Mouse (Mus musculus): ENCODE measurements around the gene Sgtb.

Sgtb gene

DNA sequence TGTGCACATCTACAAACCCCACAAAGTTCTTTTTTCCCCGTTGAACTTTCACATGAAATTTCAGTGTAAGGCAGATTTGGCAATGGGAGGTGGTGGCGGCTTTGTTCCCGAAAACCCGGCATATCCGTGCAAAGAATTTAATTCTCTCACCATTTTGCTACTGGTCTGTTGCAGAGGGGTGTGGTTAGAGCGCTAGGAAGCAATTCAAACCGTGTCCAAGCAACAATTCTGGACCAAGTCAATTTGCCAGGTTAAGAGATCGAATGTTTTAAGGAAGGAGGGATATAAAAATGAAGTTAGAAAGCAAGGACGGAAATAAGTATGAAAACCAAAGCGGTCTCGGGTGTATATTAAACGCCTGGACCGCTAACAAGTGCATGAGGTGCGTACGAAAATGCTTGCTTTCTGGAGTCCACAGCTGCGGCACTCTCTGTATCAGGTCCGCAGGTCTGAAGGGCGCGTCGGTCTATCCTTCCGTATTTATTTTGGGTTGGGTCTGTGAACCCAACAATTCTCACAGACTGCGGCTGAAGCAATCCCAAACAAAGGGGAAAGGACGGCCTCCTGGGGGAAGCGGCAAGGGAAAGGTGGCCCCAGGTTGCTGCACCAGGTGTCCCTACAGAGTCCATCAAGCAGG is 772 bp upstream of the Sgtb start:
- peak; percentile 30 for DNase-seq (ENCODE audit: extremely low read depth, insufficient read length, low spot score)

DNA sequence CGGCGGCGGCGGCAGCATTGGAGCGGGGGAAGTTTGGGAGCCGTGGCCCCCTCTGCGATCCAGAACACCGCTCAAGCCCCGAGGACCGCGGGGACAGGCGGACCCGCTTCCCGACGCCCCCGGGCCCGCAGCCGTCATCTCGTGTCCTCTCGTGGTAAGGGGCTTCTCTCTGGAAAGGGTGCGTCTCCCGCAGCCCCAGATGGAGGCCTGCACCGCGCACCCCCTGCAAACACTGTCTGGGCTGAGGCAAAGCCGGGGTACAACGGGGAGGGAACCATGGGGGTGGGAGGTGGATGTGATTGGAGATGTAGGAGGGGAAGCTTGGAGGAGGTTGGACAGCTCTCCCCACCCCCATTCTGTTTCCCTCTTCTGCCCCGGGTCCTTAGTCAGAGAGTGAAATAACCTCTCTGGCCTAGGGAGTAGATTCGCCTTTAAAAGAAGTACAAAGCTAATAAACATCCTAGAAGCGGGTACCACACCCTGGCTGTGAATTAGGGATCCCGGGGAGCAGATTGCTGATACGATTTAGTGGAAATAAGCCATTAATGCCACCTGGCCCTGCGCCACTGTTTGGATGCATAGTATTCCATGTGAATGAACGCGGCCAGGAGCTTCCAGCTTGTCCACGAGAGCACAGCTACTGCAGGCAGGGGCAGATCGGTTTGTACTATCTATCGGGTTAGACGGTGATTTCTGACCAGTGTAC is 428 bp downstream of the Sgtb start:
- peak; percentile 65 for DNase-seq (ENCODE audit: extremely low read depth, insufficient read length, low spot score)

DNA sequence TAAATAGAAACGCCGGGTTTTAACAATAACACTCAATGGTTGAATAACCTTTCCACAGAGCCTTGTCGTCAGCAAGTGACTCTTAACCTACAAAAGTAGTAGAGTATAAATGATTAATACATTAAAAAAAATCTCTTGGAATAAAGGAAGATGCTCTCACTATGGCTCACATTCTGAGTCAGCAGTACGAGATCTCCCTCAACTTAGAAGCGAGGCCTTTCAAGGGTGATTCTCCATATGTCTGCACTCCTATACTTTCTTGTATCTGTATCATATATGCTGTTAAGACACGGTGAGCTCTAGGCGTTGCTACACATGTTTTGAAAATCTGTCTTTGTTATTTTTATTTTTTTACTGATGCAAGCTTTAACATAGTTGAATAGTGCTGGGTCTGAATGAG is 985 bp downstream of the Sgtb start:
- DNase-seq (ENCODE audit: extremely low read depth, insufficient read length, low spot score) = no peak

DNA sequence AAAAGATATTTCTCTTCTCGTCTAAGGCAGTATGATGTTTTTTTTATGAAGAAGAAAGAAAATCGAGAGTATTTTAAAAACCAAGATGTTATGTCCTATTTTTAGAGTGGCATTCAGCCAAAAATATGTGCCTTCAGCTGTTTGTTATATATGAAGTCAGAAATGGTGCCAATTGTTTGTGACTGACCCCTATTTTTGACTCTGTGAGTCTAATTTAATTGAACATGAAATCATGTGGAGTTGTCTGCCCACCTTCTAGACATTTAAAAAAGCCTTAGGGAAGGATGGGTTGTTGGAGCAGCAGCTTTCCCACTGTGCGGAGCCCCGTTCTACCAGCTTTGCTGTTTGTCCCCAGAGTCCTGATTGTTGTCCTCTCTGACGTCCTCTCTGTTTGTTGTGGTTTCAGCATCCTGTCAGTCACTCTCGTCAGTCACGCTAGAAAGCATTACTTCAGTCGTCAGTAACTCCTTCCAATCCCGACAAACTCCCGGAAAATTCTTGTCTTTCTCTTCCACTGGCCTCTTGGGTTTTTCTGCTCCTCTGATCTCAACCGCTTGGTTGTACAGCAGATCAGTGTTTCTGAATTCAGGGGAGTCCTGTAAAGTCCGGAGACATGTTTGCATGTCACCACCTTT is 2.8 kb downstream of the Sgtb start:
- DNase-seq (ENCODE audit: extremely low read depth, insufficient read length, low spot score) = no peak

DNA sequence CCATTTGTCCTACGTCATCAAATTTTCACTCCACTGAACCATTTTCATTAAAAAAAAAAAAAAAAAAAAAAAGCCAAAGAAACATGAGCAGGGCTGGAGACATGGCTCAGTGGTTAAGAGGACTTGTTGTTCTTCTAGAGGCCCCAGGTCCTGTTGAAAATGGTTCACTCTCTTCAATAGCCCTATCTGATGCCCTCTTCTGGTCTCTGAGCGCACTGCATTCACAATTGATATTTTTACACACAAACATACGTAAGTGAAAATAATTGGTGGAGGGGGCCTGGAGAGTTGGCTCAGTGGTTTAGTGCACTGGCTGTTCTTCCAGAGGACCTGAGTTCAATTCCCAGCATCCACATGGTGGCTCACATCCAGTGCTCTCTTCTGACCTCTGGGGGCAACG is 4.2 kb downstream of the Sgtb start:
- DNase-seq (ENCODE audit: extremely low read depth, insufficient read length, low spot score) = peak; percentile 9

DNA sequence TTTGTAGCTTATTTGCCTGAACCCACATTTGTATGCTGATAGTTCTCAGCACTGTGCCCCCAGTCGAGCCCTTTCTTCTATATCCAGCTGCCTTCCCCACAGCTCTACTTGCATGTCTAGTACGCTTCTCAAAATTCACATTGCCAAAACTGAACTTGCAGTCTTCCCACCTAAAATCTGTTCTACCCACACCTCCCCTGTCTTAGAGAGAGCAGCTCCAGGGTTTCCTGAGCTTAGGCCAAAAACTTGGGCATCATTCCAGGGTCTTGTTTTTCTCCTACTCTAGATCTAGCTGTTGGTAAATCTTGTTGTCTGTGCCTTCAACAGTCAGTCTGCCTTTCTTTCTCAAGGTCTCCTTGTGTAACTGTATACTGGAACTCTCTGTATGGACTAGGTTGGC is 5.3 kb downstream of the Sgtb start:
- no peak for DNase-seq (ENCODE audit: extremely low read depth, insufficient read length, low spot score)

DNA sequence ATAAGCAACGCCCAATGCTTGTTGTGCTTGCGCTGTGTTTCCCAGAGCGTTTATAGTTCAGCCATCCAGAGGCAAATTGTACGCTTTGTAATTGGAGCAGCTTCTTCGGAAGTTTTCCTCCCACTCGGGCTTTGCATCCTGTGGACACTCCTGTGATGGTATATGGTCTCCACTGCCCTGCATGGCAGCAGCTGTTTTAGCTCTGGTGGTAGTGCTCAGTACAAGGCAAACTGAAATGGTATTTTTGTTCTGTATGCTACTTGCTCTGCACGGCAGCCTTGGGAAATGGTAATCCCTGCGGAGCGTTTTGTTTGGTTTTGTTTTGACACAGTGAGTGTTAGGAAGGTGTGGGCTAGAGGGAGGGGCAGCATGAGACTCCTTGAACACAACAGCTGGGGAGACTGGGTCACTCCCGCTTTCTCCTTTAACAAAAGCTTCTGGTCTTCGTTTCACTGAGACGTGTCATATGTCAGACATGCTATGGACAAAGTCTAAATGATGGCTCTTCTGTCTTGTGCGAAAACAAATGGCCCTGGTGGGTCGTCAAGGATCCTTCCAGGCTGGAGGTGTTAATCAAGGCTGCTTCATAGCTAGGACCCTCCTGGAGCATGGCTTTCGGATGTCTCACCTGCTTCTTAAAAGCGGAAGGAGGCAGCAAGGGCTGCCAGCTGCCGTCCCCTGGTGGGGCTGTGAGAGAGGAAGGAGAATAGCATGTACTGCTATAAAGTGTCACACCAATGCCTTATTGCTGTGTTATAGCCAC is 12.7 kb downstream of the Sgtb start:
- DNase-seq (ENCODE audit: extremely low read depth, insufficient read length, low spot score) = no peak

DNA sequence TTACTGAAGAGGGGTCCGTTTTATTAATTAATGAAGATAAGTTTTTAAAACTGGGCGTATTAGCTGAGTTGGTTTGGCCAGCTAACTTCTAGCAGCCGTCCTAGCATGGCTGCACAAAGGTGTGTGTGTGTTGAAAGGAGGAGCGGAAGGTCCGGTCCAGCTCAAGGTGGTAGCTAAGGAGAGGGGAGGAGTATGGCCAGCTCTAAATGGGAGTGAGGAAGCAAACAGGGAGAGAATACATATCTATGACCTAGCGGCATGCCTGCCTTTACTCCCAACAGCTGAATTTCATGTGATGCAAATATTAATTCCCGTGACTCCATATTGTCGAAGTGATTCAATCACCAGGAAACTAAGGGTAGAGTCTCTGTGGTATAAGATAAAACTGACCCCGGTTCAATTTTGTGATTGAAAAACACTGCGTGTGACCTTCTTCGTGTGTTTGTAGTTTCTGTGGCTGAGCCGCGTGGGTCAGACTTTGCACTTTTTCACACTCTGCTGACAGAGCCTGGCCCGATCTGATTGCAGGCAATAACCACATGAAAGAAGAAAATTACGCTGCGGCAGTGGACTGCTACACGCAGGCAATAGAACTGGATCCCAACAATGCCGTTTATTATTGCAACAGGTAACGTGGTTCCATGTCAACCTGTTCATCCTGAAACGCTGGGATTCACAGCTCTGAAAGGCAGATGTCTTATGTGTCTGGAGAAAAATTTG is 14.3 kb downstream of the Sgtb start:
- DNase-seq (ENCODE audit: extremely low read depth, insufficient read length, low spot score) = no peak

DNA sequence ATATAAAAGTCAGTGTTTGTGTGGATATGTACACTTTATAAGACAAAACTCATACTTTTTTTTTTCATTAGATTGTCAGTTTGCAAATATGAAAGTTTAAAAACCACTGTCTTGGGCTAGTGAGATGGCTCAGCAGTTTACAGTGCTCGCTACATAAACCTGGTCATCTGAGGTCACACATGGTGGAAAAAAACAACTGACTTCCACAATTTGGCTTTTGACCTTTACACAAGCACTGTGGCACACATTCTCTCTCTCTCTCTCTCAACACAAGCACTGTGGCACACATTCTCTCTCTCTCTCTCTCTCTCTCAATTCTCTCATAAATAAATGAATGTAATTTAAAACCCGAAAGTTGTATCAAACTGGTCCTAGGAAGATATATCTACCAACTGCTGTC is 23.0 kb downstream of the Sgtb start:
- no peak for DNase-seq (ENCODE audit: extremely low read depth, insufficient read length, low spot score)

DNA sequence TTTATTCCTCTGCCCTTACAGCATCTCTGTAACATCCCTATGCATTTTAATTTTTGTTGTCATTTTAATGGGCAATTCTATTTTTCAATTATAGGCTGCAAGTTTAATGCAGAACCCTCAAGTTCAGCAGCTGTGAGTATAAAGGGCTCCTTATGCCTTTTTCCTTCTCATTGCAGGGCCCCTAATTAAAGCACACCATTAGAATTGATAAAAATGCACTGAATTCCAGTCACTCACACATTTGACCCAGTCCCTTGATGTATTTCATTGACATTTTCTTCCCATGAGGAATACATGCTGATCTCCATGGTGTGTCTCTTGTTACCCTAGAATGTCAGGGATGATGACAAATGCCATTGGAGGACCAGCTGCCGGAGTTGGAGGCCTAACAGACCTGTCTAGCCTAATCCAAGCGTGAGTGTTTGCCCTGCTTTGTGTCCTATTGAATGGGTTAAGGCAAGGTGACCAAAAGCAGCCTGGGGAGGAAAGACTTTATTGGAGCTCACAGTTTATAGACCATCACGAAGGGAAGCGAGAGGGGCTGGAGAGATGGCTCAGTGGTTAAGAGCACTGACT is 25.1 kb downstream of the Sgtb start:
- DNase-seq (ENCODE audit: extremely low read depth, insufficient read length, low spot score) = no peak

DNA sequence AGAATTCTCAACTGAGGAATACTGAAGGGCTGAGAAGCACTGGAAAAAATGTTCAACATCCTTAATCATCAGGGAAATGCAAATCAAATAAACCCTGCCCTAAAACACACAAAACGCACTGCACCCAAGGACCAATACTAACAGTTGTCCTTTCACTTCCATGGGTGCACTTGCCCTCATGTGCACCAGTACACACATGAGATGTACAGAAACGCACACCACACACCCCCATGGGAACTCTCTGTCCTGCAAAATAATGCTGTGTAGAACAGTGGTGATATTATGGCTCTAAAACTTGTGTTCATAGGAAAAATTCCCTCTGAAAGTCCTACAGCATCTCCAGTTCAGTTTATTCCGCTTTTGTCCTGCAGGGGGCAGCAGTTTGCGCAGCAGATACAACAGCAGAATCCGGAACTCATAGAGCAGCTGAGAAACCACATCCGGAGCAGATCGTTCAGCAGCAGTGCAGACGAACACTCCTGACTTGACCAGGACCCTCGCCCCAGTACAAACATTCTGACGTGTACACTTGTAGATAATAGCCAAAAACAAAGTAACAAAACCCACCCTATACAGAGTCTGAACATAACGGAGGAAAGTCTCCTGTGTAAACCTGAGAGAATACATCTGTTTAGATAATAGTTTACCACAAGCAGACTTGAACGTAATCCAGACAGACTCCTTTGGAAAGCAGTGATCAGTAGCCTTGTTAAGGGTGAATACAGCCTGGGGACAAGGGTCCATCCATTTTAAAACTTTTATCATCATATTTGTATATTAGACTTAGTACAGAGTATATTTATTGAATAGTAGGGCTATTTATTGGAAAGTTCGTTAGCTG is 30.0 kb downstream of the Sgtb start:
- peak; percentile 27 for DNase-seq (ENCODE audit: extremely low read depth, insufficient read length, low spot score)

DNA sequence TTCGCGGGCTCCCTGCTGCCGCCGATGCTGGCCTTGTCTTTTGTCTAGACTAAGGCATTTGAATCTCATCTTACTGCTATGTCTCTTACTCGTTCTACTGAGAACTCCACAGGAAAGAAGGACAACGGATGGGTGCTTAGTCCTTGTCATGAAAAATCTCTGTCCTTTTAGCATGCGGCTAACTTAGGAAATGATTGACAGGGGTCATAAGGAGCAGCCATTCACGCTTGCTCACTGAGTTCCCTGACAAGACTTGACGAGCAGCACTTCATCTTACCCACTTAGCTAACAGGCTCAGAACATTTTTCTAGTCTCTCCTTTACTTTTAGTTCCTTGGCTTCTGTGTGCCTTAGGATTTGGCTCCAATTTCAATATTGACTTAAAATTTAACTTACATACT is 35.3 kb downstream of the Sgtb start:
- DNase-seq (ENCODE audit: extremely low read depth, insufficient read length, low spot score) = no peak

DNA sequence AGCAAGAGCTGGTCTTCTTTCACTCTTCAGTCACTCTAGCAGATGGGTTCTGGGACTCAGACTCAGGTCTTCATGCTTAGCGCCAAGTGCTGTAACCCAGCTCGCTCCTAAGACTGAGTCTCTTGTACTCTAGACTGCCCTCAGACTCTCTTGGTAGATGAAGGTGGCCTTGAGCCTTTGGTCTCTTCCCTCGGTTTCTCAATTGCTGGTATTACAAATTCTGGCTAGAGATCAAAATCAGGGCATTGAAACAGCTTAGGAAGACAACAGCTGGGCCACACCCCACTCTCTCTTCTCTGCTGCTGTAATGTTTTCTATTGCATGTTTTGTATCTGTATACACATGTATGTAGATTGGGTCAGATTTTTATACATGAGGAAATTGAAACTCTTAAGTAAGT is 36.1 kb downstream of the Sgtb start:
- DNase-seq (ENCODE audit: extremely low read depth, insufficient read length, low spot score) = no peak

DNA sequence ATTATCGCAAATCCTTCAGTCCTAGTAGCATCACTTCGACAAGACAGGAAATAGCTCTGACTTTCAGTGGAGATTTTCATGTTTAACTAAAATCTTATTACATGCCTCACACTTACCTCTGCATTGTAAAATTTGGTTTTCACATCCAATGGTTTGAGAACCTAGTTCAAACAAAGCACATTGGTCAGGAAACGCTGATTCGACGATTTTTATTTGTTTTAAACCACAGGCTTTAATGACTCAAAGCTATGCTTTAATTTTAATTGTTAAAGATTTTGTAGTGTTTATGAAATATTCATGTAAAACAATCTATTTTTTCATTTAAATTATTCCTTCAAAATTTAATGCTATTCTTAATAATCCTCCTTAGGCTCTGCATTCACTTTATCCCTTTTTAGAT is 44.6 kb downstream of the Sgtb start:
- no peak for DNase-seq (ENCODE audit: extremely low read depth, insufficient read length, low spot score)

DNA sequence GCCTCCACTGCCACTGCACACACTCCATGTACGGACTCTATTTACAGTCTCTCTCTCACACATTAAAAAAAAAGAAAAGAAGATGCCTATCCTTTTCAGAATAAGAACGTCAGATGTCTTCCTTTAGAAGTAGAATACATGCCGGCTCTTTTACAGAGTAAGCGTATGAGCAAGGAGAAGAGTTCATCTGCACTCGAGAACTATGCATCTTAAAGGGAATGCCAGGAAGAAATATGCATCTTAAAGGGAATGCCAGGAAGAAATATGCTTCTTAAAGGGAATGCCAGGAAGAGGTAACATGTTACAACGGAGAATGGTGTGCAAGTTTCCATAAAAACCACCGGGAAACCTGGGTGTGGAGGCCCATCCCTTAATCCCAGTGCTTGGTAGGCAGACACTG is 45.6 kb downstream of the Sgtb start:
- no peak for DNase-seq (ENCODE audit: extremely low read depth, insufficient read length, low spot score)

DNA sequence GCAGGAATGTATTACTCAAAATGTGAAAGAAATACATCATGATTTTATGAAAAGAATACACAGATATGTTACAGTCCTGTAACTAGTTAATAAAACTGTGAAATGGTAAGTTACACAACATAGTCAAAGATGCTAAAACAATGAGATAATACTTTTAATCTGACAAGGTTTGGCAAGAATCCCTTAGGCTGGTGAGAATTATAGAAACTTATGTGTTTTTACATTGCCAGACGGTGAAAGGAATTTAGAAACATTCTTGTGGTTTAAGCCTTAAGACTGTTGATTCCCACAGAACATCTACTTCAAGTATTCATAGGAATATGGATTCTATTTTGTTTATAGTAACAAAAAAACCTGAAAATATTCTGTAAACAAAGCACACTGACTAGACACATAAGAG is 46.1 kb downstream of the Sgtb start:
- no peak for DNase-seq (ENCODE audit: extremely low read depth, insufficient read length, low spot score)

DNA sequence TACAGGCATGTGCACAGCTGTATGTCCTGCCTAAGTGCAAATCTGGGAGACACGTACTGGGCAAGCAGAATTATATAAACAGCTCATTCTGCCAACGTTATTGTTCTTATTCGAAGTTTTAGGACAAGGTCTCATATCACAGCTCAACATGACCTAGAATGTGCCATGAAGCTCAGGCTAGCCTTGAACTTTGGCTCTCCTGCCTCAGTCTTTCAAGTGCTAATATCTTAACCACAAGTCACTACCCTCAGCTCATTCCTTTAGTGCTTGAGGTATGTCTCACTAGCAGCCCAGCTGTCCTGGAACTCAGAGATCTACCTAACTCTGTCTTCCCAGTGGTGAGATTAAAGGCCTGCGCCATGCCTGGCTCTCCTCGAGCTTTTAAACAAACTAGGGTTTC is 62.2 kb downstream of the Sgtb start:
- no peak for DNase-seq (ENCODE audit: extremely low read depth, insufficient read length, low spot score)

DNA sequence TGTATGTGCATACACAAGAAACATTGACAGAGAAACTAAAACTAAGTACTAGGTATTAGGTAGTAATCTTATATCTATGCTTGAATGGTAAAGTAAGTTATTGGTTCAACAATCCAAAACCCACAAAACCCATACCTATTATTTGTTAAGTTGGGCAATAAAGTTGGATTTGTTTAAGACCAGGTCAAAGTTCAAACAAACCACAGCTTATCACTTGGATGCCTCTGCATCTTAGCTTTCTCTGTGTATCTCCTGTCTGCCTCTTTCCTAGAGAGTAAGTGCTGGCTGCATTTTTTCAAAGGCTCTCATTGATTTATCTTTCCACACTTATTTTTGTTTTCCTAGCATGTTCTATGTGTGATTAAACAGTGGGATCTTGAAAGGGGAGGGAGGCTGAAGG is 63.0 kb downstream of the Sgtb start:
- no peak for DNase-seq (ENCODE audit: extremely low read depth, insufficient read length, low spot score)

DNA sequence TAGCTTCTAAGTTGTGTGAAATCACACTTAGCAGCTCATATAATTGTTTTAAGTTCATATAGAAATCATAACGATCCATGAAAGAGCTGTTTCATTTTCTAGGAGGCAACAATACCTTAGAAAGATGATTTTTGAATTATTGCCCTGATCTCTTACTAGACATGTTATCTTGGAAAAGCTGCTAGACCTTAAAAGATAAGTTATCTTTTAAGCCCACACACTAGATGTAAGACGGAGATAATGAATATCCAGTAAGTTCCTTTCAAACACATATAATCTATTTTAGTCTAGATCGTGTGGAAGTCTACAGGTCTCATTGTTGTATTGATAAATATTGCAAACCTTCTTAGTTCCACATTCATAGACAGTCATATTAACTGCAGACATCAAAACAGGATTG is 67.3 kb downstream of the Sgtb start:
- DNase-seq (ENCODE audit: extremely low read depth, insufficient read length, low spot score) = no peak
